Mouse (Mus musculus) bone marrow, adult 2 months (tissue): ENCODE measurements around the gene Sept5.

ENCODE experiments used
- CTCF ChIP-seq: fragments of 200-500 bp; IDR thresholded peaks from 2 replicates; pipeline ENCODE4 v1.5.1; 2011; ENCODE audit warnings: low read length, control low read depth; ENCODE audit not compliant: control insufficient read depth, insufficient read depth
- POLR2A ChIP-seq: fragments of 200-500 bp; IDR thresholded peaks from 2 replicates; pipeline ENCODE4 v1.6.1; 2011; ENCODE audit warnings: low read depth, mild to moderate bottlenecking, control low read depth, low read length, borderline replicate concordance; ENCODE audit not compliant: control insufficient read depth

- TF ChIP-seq CTCF (no peak), POLR2A (no peak)
These were observed 49.4 kb upstream of the Sept5 start for GRCm38 (mm10) chr16:18679112-18679511.
